Mouse (Mus musculus) E14TG2a.4 (cell line): Measurements from ENCODE around the gene Fntb.

Source experiments
- CTCF ChIP-seq: conservative IDR thresholded peaks from 2 replicates; pipeline ENCODE4 v1.5.1; 2014; ENCODE audit warnings: low read length
- POU5F1 ChIP-seq: IDR thresholded peaks from 2 replicates; pipeline ENCODE4 v1.6.1; 2014; ENCODE audit warnings: low read length, borderline replicate concordance

- TF ChIP-seq CTCF (no peak), POU5F1 (no peak)
Observed at GRCm38 (mm10) chr12:76805056-76805811, 39.8 kb downstream of the Fntb start.
